Mouse (Mus musculus): Measurements from ENCODE around the gene Tecta.

GRCm38 (mm10) chr9:42317337-42317736, 82.4 kb downstream of the Tecta start:
- TF ChIP-seq MAFK (IDR thresholded peaks at IDR 0.05; ENCODE audit: insufficient read depth, low read depth, low read length): no peak
- TF ChIP-seq ZNF384 (IDR thresholded peaks at IDR 0.05; ENCODE audit: low read depth, low read length): no peak
- no peak for TF ChIP-seq ZC3H11A (IDR thresholded peaks at IDR 0.05; ENCODE audit: borderline replicate concordance, low read depth, low read length)
- TF ChIP-seq HCFC1 (IDR thresholded peaks at IDR 0.05; ENCODE audit: borderline replicate concordance, insufficient read depth, low read length): no peak
- no peak for TF ChIP-seq CHD2 (IDR thresholded peaks at IDR 0.05; ENCODE audit: low read depth, low read length)
